Mouse (Mus musculus) heart, embryonic 10.5 days (tissue): Measurements from ENCODE around the gene Grhl3. TPM values are rescaled to one million over a fixed set of nuclear protein-coding genes. Genes with fewer than 3 reads are reported as not detected.

Source experiments
- DNase-seq: peaks from one replicate; pipeline ENCODE4 v3.0.0-alpha.2; 2017; ENCODE audit warnings: low spot score
- H3K27ac ChIP-seq: fragments of 300-500 bp; sonication (generic); 2 replicates; pipeline ENCODE4 v1.5.1; 2016; ENCODE audit warnings: mild to moderate bottlenecking
- H3K27me3 ChIP-seq: fragments of 300-500 bp; sonication (generic); 2 replicates; pipeline ENCODE4 v1.6.1; 2016; ENCODE audit warnings: mild to moderate bottlenecking; ENCODE audit not compliant: poor library complexity, insufficient read depth, severe bottlenecking
- H3K36me3 ChIP-seq: fragments of 300-500 bp; sonication (generic); 2 replicates; pipeline ENCODE4 v1.6.1; 2016; ENCODE audit warnings: mild to moderate bottlenecking, moderate library complexity
- H3K4me1 ChIP-seq: fragments of 300-500 bp; sonication (generic); 2 replicates; pipeline ENCODE4 v1.6.1; 2016; ENCODE audit warnings: mild to moderate bottlenecking
- H3K4me3 ChIP-seq: fragments of 300-500 bp; sonication (generic); 2 replicates; pipeline ENCODE4 v1.5.1; 2016; ENCODE audit warnings: mild to moderate bottlenecking, moderate library complexity
- H3K9me3 ChIP-seq: fragments of 300-500 bp; sonication (generic); 2 replicates; pipeline ENCODE4 v1.6.1; 2016; ENCODE audit warnings: mild to moderate bottlenecking, moderate library complexity
- WGBS: fragments of 180-500 bp; shearing (Covaris S2); methylation state at CpG from one replicate; pipeline ENCODE4 v1.1.7; 2016; 5-methylcytosine and 5-hydroxymethylcytosine counted together
- polyA plus RNA-seq: library from polyadenylated mRNA; unstranded; fragments of >200 nt; fragmentation: Nextera tagmentation; extraction: Ambion mirVana; gene quantifications from 2 replicates; pipeline ENCODE4 v1.2.1, GENCODE M21; 2016

Grhl3 gene
- polyA plus RNA-seq, 1 experiment from 2014 or later = 14.1 TPM

GRCm38 (mm10) chr4:135597571-135597970, 24.1 kb upstream of the Grhl3 start:
- Histone ChIP-seq H3K27me3 (peaks cover 21% of the 10 kb centered on the region), H3K9me3 (peaks cover 3% of the 10 kb centered on the region; the same call in 1 of the 2 replicates), H3K27ac (no peak overlapping the region), H3K4me1 (no peaks in the 10 kb centered on the region), H3K4me3 (no peak overlapping the region), H3K36me3 (no peaks in the 10 kb centered on the region)
- DNase-seq = no peak
- 85% methylated on average over 5 of the region's 5 CpGs for WGBS

DNA sequence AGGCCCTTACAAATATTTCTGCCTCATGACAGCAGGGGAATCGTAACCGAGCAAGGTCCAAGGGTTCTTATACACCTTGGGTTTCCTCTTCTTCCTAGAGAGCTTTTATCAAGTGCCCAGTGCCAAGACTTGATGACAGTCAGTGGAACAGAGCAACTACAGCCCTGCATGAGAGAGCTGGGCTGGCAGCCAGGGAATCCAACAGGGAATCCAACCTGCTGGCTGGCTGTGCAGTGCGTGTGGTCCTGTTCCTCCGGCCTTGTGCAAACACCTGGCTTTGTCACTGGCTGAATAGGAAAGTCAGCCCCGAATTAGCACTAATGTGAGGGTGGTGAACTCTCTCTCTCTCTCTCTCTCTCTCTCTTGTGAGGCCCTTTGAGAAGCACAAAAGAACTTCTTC, 22.5 kb upstream of the Grhl3 start:
- Histone ChIP-seq H3K27ac (0 out of 2 replicates have a peak overlapping the region, but pooled peaks have one; percentile 12), H3K36me3 (no peaks in the 10 kb centered on the region), H3K4me3 (no peak overlapping the region), H3K9me3 (peaks cover 3% of the 10 kb centered on the region; the same call in 1 of the 2 replicates), H3K4me1 (peaks cover 8% of the 10 kb centered on the region), H3K27me3 (peaks cover 16% of the 10 kb centered on the region)
- 78% methylated on average over 5 of the region's 5 CpGs for WGBS
- no peak for DNase-seq

DNA sequence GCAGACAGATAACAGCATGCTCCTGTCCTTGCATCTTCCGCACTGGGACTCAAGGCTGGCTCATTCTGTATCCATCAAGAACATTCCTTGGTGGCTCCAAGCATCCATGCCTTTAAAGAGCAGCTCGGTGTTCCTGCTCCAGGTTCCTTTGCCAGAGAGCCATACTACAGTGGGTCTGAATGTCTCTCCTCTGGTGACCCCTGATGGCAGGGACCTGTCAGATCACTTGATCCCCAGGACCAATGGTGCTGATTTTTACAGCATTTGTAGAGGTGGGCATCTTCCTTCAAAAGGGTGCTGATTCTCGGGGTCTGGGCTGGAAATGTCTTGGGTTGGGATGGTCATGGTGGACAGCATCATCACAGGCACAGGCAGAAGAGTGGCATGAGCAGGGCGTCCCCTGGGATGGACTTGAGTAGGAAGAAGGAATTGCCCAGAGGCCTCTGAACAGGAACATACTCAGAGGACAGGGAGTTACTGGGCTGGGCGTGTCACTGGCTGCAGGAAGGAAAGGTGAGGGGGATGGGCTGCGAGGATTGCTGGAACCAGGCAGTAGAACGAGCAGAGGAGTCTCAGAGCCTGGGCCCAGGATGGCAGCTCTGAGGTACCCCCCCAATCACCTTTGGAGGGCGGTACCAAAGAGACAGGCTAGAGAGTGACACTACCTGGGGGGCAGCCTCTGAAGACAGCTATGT, 18.3 kb upstream of the Grhl3 start:
- WGBS = 53% methylated on average over 8 of the region's 8 CpGs
- no peak for DNase-seq
- Histone ChIP-seq H3K27me3 (0 out of 2 replicates have a peak, but pooled peaks cover 8% of the 10 kb centered on the region), H3K9me3 (peaks cover 3% of the 10 kb centered on the region; the same call in 1 of the 2 replicates), H3K27ac (no peak overlapping the region), H3K36me3 (no peaks in the 10 kb centered on the region), H3K4me1 (peaks cover 10% of the 10 kb centered on the region), H3K4me3 (no peak overlapping the region)

DNA sequence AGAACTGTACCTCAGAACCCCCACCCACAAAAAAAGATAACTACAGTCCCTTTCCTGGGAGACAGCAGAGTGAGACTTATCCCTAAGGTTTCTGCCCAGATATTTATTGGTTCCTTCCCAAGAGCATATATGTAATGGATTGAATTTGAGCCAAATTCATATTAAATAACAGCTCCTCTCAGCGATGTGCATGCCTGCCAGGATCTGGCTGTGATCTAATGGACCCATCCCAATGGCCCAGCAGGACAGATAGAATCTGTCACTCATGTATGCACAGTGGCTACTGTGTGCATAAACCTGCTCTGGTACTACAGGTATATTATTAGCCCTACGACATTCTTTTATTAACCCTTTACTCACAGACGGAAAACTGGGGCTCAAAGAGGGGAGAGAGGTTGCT, 17.7 kb upstream of the Grhl3 start:
- H3K27me3 ChIP-seq = 0 out of 2 replicates have a peak, but pooled peaks cover 8% of the 10 kb centered on the region
- H3K4me1 ChIP-seq = peaks cover 10% of the 10 kb centered on the region
- no peaks in the 10 kb centered on the region for H3K36me3 ChIP-seq
- H3K9me3 ChIP-seq = peaks cover 3% of the 10 kb centered on the region; the same call in 1 of the 2 replicates
- H3K4me3 ChIP-seq = no peak overlapping the region
- no peak for DNase-seq
- WGBS = 64% methylated on average over 3 of the region's 3 CpGs
- H3K27ac ChIP-seq = no peak overlapping the region

- DNase-seq = no peak
- Histone ChIP-seq H3K4me1 (peaks cover 18% of the 10 kb centered on the region), H3K36me3 (no peaks in the 10 kb centered on the region), H3K9me3 (no peaks in the 10 kb centered on the region), H3K4me3 (no peak overlapping the region), H3K27ac (no peak overlapping the region), H3K27me3 (peaks cover 35% of the 10 kb centered on the region)
- 59% methylated on average over 4 of the region's 4 CpGs for WGBS
Observed at GRCm38 (mm10) chr4:135584838-135585237, 11.4 kb upstream of the Grhl3 start.

GRCm38 (mm10) chr4:135581222-135581910, 7.9 kb upstream of the Grhl3 start:
- Histone ChIP-seq H3K27ac (no peak overlapping the region), H3K27me3 (peaks cover 40% of the 10 kb centered on the region), H3K4me1 (peaks cover 16% of the 10 kb centered on the region), H3K9me3 (no peaks in the 10 kb centered on the region), H3K36me3 (no peaks in the 10 kb centered on the region), H3K4me3 (no peak overlapping the region)
- 28% methylated on average over 12 of the region's 12 CpGs for WGBS
- no peak for DNase-seq

GRCm38 (mm10) chr4:135579695-135580094, 6.3 kb upstream of the Grhl3 start:
- Histone ChIP-seq H3K4me3 (no peak overlapping the region), H3K27ac (no peak overlapping the region), H3K4me1 (peaks cover 16% of the 10 kb centered on the region), H3K36me3 (no peaks in the 10 kb centered on the region), H3K27me3 (peaks cover 55% of the 10 kb centered on the region), H3K9me3 (no peaks in the 10 kb centered on the region)
- no peak for DNase-seq
- WGBS = 42% methylated on average over 6 of the region's 6 CpGs

- Histone ChIP-seq H3K9me3 (no peaks in the 10 kb centered on the region), H3K4me3 (no peak overlapping the region), H3K36me3 (no peaks in the 10 kb centered on the region), H3K4me1 (peaks cover 26% of the 10 kb centered on the region), H3K27ac (no peak overlapping the region), H3K27me3 (peaks cover 57% of the 10 kb centered on the region)
- no peak for DNase-seq
- WGBS = 73% methylated on average over 5 of the region's 5 CpGs
Observed at GRCm38 (mm10) chr4:135578490-135578889, 5.1 kb upstream of the Grhl3 start.

DNA sequence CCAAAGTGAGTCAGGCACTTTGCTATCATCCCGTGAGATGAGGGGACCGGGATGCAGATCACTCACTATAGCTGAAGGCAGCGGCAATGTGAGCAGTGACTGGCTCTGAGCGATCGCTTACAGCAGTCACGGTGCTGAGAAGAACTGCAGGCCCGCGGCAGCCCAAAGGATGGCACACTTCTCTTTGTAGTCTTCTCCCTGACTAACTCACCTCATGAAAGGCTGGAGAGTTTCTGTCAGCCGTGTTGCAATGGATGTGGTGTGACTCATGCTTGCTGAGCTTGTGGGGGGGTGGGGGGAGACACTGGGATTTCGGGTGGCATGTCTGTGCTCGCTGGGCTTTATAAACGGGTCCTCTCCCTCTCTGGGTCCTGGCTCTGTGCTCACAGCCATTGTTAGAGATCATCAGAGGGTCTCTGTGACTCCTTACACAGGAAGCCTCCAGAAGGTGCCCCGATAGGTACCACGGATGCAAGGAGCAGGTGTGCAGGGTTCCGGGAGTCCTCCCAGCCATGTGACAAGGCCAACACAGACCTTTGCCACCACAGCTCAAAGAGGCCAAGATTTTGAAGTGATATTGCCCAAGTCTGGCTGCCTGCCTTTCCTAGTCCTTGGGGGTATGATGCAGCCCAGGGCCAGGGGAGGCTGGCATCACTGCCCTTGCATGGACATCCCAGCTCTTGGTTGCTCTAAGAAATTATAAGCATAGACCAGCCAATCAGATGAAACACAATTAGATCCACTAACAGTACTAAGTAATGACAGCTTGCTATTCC, 2.1 kb upstream of the Grhl3 start:
- no peak for DNase-seq
- H3K9me3 ChIP-seq = no peaks in the 10 kb centered on the region
- H3K36me3 ChIP-seq = no peaks in the 10 kb centered on the region
- peaks cover 74% of the 10 kb centered on the region for H3K27me3 ChIP-seq
- 62% methylated on average over 15 of the region's 15 CpGs for WGBS
- H3K4me3 ChIP-seq = no peak overlapping the region
- no peak overlapping the region for H3K27ac ChIP-seq
- peaks cover 38% of the 10 kb centered on the region for H3K4me1 ChIP-seq

DNA sequence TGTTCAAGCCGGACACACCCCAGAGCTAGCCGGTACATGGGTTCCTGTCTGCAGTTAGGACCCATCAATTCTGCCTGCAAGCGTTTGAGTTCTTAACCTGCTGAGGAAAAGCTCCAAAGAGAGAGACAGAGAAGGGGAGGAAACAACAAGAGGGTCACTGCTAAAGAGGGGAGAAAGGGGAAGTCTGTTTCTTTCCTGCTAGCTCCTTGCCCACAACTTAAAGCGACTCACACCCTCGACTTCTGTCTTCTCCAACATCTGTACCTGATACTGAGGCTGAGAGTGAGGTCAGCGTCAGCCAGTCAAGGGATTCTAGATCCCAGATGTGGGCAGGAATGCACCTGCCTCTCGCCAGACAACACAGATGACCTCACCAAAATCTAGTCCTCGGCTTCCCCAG, 1.2 kb downstream of the Grhl3 start:
- H3K36me3 ChIP-seq = no peaks in the 10 kb centered on the region
- 0 out of 2 replicates have a peak overlapping the region, but pooled peaks have one; percentile 29 for H3K27ac ChIP-seq
- peaks cover 67% of the 10 kb centered on the region for H3K4me1 ChIP-seq
- 30% methylated on average over 8 of the region's 8 CpGs for WGBS
- H3K27me3 ChIP-seq = peaks cover 89% of the 10 kb centered on the region
- 0 out of 2 replicates have a peak overlapping the region, but pooled peaks have one; percentile 13 for H3K4me3 ChIP-seq
- H3K9me3 ChIP-seq = no peaks in the 10 kb centered on the region
- DNase-seq = no peak

- peak overlapping the region; percentile 78 for H3K27ac ChIP-seq
- 54% methylated on average over 6 of the region's 6 CpGs for WGBS
- peaks cover 79% of the 10 kb centered on the region for H3K4me1 ChIP-seq
- H3K9me3 ChIP-seq = no peaks in the 10 kb centered on the region
- H3K27me3 ChIP-seq = peaks cover 80% of the 10 kb centered on the region
- no peaks in the 10 kb centered on the region for H3K36me3 ChIP-seq
- no peak for DNase-seq
- 0 out of 2 replicates have a peak overlapping the region, but pooled peaks have one; percentile 56 for H3K4me3 ChIP-seq
Observed at GRCm38 (mm10) chr4:135571037-135571550, 2.3 kb downstream of the Grhl3 start.

DNA sequence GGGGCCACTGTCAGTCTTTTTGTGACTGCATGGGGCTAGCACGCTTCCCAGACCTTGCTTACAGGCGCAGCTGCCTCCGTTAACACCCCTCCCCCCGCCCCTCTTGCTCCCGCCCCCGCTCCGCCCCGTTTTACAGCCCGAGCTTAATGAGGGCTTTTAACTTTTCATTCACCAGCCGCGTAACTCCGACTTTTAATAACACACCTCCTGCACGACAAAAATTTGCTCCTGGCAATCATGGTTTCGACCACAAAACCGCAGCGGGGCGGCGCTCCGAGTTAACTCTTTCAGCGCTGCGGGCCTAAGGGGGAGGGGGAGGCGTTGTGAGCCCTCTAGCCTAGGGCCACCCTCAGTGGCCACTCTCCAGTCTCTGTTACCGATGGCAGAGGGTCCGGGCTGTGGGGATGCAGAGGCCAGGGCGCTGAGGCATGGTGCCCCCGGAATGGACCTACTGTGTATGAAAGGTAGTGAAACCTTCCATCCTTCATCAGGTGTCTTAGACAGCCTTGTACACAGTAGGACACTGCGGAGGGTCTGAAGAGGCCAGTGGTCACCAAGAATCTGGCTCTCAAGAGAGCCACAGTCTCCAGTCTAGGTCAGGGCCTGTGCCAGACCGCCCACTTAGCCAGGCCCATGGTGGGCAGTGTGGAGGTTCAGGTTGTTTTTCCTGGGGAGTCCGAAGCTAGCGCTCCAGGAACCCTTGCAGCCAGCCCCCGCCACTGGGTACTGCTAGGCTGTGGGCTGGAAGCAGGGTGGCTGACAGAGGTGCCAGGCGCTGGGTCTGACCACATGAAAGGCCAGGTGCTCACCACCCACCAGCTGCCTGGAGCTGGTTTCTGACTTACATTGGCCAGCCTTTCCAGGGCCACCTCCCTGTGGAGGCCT, 3.0 kb downstream of the Grhl3 start:
- Histone ChIP-seq H3K36me3 (no peaks in the 10 kb centered on the region), H3K9me3 (no peaks in the 10 kb centered on the region), H3K27ac (peak overlapping the region; percentile 78), H3K4me3 (peak overlapping the region; percentile 56), H3K27me3 (peaks cover 73% of the 10 kb centered on the region), H3K4me1 (peaks cover 86% of the 10 kb centered on the region)
- WGBS = 11% methylated on average over 32 of the region's 32 CpGs
- peak; percentile 84 for DNase-seq
